Mouse (Mus musculus) ovary, adult 2 months (tissue): ENCODE measurements around the gene Ndel1. TPM values are rescaled to one million over a fixed set of nuclear protein-coding genes. Genes with fewer than 3 reads are reported as not detected.

ENCODE experiments used
- polyA plus RNA-seq: library from polyadenylated mRNA; depleted of rRNA; stranded (reverse); fragments of >200 nt; gene quantifications from 2 replicates; pipeline ENCODE4 v1.2.3, GENCODE M21; 2012; rRNA removed

Ndel1 gene
- 104 and 124 TPM in 2 replicates for polyA plus RNA-seq

GRCm38 (mm10) chr11:68871748-68872147 lies at the start of gene Ndel1:
TSS of gene Ndel1 (minus strand) at chr11:68871858.

GRCm38 (mm10) chr11:68901351-68902046 lies 29.8 kb upstream of the Ndel1 start, which contains the start of gene Rpl26:
TSS of gene Rpl26 (plus strand) at chr11:68901583.

DNA sequence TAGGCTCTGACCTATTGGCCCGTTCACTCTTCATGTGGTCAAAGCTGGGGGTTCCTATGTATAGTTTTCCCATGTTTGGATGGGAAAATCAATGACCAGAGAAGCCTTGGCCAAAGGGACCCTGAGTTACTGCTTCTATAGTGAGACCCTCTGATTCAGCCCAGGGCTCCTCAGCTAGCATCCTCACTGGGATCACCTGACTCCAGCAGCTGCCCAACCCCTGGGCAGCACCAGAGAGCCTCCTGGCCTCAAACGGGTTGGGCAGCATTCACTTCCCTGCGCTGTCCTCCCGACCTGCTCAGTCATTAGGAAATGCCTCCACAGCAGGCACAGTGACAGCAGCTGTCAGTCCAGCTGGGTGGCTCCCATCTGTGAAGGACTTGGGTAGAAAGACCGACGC lies 16.6 kb upstream of the Ndel1 start, which contains the start of gene Rnf222:
Gene Rnf222, plus strand, starts transcription at position 301 of the 400 bp plus-strand sequence.

Other genes with a start within 250 kb of the Ndel1 start
- gene Myh10, start 180.3 kb downstream of the Ndel1 start, polyA plus RNA-seq, result 79.8 and 86.5 TPM in 2 replicates
- 0.03 and 0.21 TPM in 2 replicates for gene Rnf222, start 16.7 kb upstream of the Ndel1 start, polyA plus RNA-seq
- gene Rpl26, start 29.7 kb upstream of the Ndel1 start, polyA plus RNA-seq, result 1,030 and 1,365 TPM in 2 replicates
- not detected in 2 replicates for gene Odf4, start 55.2 kb upstream of the Ndel1 start, polyA plus RNA-seq
- gene Arhgef15, start 85.6 kb upstream of the Ndel1 start, polyA plus RNA-seq, result 53.3 and 59.5 TPM in 2 replicates
- 94.0 and 117 TPM in 2 replicates for gene Slc25a35, start 96.3 kb upstream of the Ndel1 start, polyA plus RNA-seq
- gene Rangrf, start 103.3 kb upstream of the Ndel1 start, polyA plus RNA-seq, result 31.8 and 49.9 TPM in 2 replicates
- gene Pfas, start 136.6 kb upstream of the Ndel1 start, polyA plus RNA-seq, result 27.2 and 30.6 TPM in 2 replicates
- gene Ctc1, start 144.1 kb upstream of the Ndel1 start, polyA plus RNA-seq, result 69.9 and 84.4 TPM in 2 replicates
- 35.2 and 55.8 TPM in 2 replicates for gene Aurkb, start 173.8 kb upstream of the Ndel1 start, polyA plus RNA-seq
- gene Borcs6, start 187.9 kb upstream of the Ndel1 start, polyA plus RNA-seq, result 26.9 and 29.6 TPM in 2 replicates
- 60.2 and 98.0 TPM in 2 replicates for gene Tmem107, start 198.9 kb upstream of the Ndel1 start, polyA plus RNA-seq
- gene Vamp2, start 216.6 kb upstream of the Ndel1 start, polyA plus RNA-seq, result 128 and 221 TPM in 2 replicates
- gene Per1, start 223.4 kb upstream of the Ndel1 start, polyA plus RNA-seq, result 25.2 and 31.5 TPM in 2 replicates
- 0.83 and 1.5 TPM in 2 replicates for gene Hes7, start 248.5 kb upstream of the Ndel1 start, polyA plus RNA-seq